Mouse (Mus musculus) effector memory CD4-positive, alpha-beta T cell, adult 5 months (primary cell): ENCODE measurements around the gene Lman1l. TPM values are rescaled to one million over a fixed set of nuclear protein-coding genes. Genes with fewer than 3 reads are reported as not detected.

Experiments
- polyA plus RNA-seq: library from polyadenylated mRNA; unstranded; fragments of 100-300 nt; shearing (Covaris generic); gene quantifications from one replicate; pipeline ENCODE4 v1.2.1, GENCODE M21; 2017

Gene Lman1l
- not detected for polyA plus RNA-seq

GRCm38 (mm10) chr9:57620674-57621073 lies at the start of gene Lman1l:
Gene Lman1l (minus strand): TSS chr9:57620774.

GRCm38 (mm10) chr9:57653283-57653682 lies 32.7 kb upstream of the Lman1l start, which contains the start of gene Csk:
Gene Csk (minus strand): TSS chr9:57653631.

GRCm38 (mm10) chr9:57606139-57606851 lies 14.3 kb downstream of the Lman1l start, which contains the start of gene Cplx3:
Gene Cplx3 (minus strand): TSS chr9:57606281.

DNA sequence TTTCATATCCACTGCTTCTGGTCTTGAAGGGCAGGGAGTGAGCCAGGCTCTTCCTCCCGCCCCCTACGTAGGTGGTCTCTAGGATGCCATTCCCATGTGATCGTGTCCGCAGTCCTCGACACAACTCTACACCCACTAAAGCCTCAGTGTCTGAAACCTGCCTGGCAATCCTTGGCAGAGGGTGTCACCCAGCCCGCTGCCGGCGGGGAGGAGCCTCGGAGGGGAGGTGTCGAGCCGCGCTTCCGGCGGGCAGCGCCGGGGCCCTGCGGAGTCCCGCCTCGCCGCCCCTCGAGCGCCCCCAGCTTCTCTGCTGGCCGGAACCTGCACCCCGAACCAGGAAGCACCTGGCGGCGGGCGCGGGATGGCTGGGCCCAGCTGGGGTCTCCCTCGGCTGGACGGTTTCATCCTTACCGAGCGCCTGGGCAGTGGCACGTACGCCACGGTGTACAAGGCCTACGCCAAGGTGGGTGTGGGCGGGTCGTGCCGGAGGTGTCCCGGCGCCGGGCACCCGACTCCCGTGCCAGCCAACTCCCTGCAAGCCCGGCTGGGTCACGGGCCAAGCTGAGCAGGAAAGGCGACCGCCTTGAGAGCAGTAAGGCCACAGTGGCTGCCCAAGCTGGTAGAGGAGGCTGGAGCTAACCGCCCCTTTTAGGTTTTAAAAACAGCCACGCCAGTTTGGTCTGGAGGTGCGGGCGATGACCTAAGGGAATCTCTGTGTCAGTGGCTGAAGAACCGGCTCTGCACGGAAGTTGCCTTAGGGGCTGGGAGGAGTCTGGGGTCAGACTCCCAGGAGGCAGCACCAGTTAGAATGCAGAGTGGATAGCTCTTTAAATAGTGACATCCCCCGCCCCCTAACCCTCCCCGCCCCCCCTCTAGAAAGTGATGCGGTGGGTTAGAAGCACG lies 31.1 kb downstream of the Lman1l start, which contains the start of gene Ulk3:
Ulk3 (plus strand) TSS at position 229 of the 903 bp plus-strand sequence.

GRCm38 (mm10) chr9:57560861-57561710 lies 59.5 kb downstream of the Lman1l start, which contains the start of gene Scamp2:
Gene Scamp2 (plus strand): TSS chr9:57560943.

Other genes starting within 250 kb of the Lman1l start
- gene Ppcdc, start 180.7 kb downstream of the Lman1l start, polyA plus RNA-seq = 87.5 TPM
- not detected for gene Scamp5, start 152.7 kb downstream of the Lman1l start, polyA plus RNA-seq
- not detected for gene Rpp25, start 116.7 kb downstream of the Lman1l start, polyA plus RNA-seq
- 242 TPM for gene Cox5a, start 99.5 kb downstream of the Lman1l start, polyA plus RNA-seq
- gene Fam219b, start 83.2 kb downstream of the Lman1l start, polyA plus RNA-seq = 9.4 TPM
- gene Mpi, start 68.0 kb downstream of the Lman1l start, polyA plus RNA-seq = 8.4 TPM
- 74.7 TPM for gene Scamp2, start 59.8 kb downstream of the Lman1l start, polyA plus RNA-seq
- 52.3 TPM for gene Ulk3, start 31.3 kb downstream of the Lman1l start, polyA plus RNA-seq
- gene Cplx3, start 14.5 kb downstream of the Lman1l start, polyA plus RNA-seq = not detected
- gene Csk, start 32.9 kb upstream of the Lman1l start, polyA plus RNA-seq = 109 TPM
- not detected for gene Cyp1a2, start 62.9 kb upstream of the Lman1l start, polyA plus RNA-seq
- gene Cyp1a1, start 67.2 kb upstream of the Lman1l start, polyA plus RNA-seq = 0.14 TPM
- gene Edc3, start 87.8 kb upstream of the Lman1l start, polyA plus RNA-seq = 30.3 TPM
- 231 TPM for gene Clk3, start 145.1 kb upstream of the Lman1l start, polyA plus RNA-seq
- 46.9 TPM for gene Arid3b, start 216.0 kb upstream of the Lman1l start, polyA plus RNA-seq